Comparison of ENCODE assay signal across 8 mouse cellular contexts in the genomic region with DNA sequence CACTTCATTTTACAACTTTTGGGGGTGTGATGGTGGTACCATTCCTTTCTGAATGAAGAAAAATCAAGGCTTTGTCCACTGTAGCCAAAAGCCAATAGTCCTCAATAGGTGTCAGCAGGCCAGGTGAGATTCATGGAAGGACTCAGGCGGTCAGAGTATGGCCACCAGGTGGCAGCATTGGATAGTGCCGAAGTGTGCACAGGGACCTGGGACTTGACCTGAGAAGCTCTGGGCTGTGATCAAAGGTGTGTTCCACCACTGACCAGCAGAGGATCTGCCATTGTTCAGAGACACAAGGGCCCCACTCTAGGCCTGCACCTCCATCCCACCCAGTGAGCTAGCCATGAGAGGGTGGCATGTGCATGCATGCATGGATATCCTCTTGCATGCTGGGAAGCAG. TPM values are rescaled to one million over a fixed set of nuclear protein-coding genes. Genes with fewer than 3 reads are reported as not detected.
DNase-seq lines count a peak whose midpoint lies in the region; ATAC-seq and TF ChIP-seq lines count a peak whose summit lies in the region.

No protein-coding gene starts in this region.

- no peaks in the 10 kb centered on the region for H3K27me3 ChIP-seq in kidney, embryonic 14.5 days (ENCODE audit: control insufficient read depth, insufficient read depth, low read length)
- H3K27me3 ChIP-seq in limb, embryonic 13.5 days = no peaks in the 10 kb centered on the region; the same call in 1 of the 2 replicates
- H3K27me3 ChIP-seq in thymus, adult 2 months (ENCODE audit: control insufficient read depth, insufficient read depth, low read length) = no peaks in the 10 kb centered on the region

- no peak overlapping the region for H3K27ac ChIP-seq in kidney, embryonic 14.5 days (ENCODE audit: low read depth, low read length)
- no peak overlapping the region for H3K27ac ChIP-seq in limb, embryonic 13.5 days
- no peak overlapping the region for H3K27ac ChIP-seq in thymus, adult 2 months (ENCODE audit: control insufficient read depth, insufficient read depth, low read length)

- H3K9me3 ChIP-seq in kidney, embryonic 14.5 days (ENCODE audit: control insufficient read depth, low read length) = no peaks in the 10 kb centered on the region
- H3K9me3 ChIP-seq in limb, embryonic 13.5 days = no peaks in the 10 kb centered on the region

- no peak for TF ChIP-seq POLR2A in brain, embryonic 14.5 days (IDR thresholded peaks at IDR 0.05; ENCODE audit: borderline replicate concordance, extremely low read depth, insufficient read depth, insufficient read length, poor library complexity, severe bottlenecking)
- TF ChIP-seq POLR2A in thymus, adult 2 months (IDR thresholded peaks at IDR 0.05; ENCODE audit: control insufficient read depth, extremely low read depth, insufficient read depth, low read length, poor library complexity) = no peak

- peak; percentile 34 for DNase-seq in heart, adult 8-10 months (ENCODE audit: low spot score)
- DNase-seq in heart, adult 11 months = no peak
- DNase-seq in brain, embryonic 14.5 days (ENCODE audit: low read depth) = peak; percentile 51
- peak; percentile 64 for DNase-seq in forelimb bud, embryonic 11.5 days (ENCODE audit: low read depth, low spot score)
- DNase-seq in ovary, postnatal 36 days (ENCODE audit: low spot score) = peak; percentile 63
- DNase-seq in thymus, adult 2 months = peak; percentile 63

- H3K9ac ChIP-seq in kidney, embryonic 14.5 days (ENCODE audit: low read depth, low read length) = no peak overlapping the region
- H3K9ac ChIP-seq in limb, embryonic 13.5 days = no peak overlapping the region

- no peaks in the 10 kb centered on the region for H3K36me3 ChIP-seq in kidney, embryonic 14.5 days (ENCODE audit: control insufficient read depth, insufficient read depth, low read length)
- no peaks in the 10 kb centered on the region for H3K36me3 ChIP-seq in limb, embryonic 13.5 days
- H3K36me3 ChIP-seq in thymus, adult 2 months (ENCODE audit: control insufficient read depth, insufficient read depth, low read length) = no peaks in the 10 kb centered on the region

- ATAC-seq in kidney, embryonic 14.5 days (ENCODE audit: low FRiP score, low TSS enrichment) = peak; percentile 62; the same call in 1 of the 2 replicates
- ATAC-seq in limb, embryonic 13.5 days (ENCODE audit: low FRiP score, low read depth) = peak; percentile 51; the same call in 1 of the 2 replicates

- H3K4me2 ChIP-seq in kidney, embryonic 14.5 days (replicated peaks; ENCODE audit: low read depth, low read length) = no peak overlapping the region
- no peak overlapping the region for H3K4me2 ChIP-seq in limb, embryonic 13.5 days (replicated peaks)

- 9% methylated on average over 2 of the region's 2 CpGs for WGBS in kidney, embryonic 14.5 days
- WGBS in limb, embryonic 13.5 days = 4% methylated on average over 2 of the region's 2 CpGs
- WGBS in thymus, adult 2 months = 7% methylated on average over 2 of the region's 2 CpGs

- H3K4me3 ChIP-seq in kidney, embryonic 14.5 days (ENCODE audit: low read length) = no peak overlapping the region
- no peak overlapping the region for H3K4me3 ChIP-seq in limb, embryonic 13.5 days
- no peak overlapping the region for H3K4me3 ChIP-seq in thymus, adult 2 months (ENCODE audit: control insufficient read depth, insufficient read depth, low read length)

- TF ChIP-seq CTCF in brain, embryonic 14.5 days (IDR thresholded peaks at IDR 0.05; ENCODE audit: borderline replicate concordance, extremely low read depth, insufficient read depth, insufficient read length) = peak; percentile 72
- peak; percentile 80; the same call in 1 of the 2 replicates for TF ChIP-seq CTCF in thymus, adult 2 months (IDR thresholded peaks at IDR 0.05; ENCODE audit: borderline replicate concordance, control insufficient read depth, extremely low read depth, insufficient read depth, low read length, poor library complexity)

- H3K4me1 ChIP-seq in kidney, embryonic 14.5 days (ENCODE audit: control insufficient read depth, insufficient read depth, low read length) = no peaks in the 10 kb centered on the region
- H3K4me1 ChIP-seq in limb, embryonic 13.5 days = no peaks in the 10 kb centered on the region
- H3K4me1 ChIP-seq in thymus, adult 2 months (replicated peaks; ENCODE audit: control insufficient read depth, insufficient read depth, low read length) = no peaks in the 10 kb centered on the region

RNA-seq across cellular contexts. Expression of gene Tmem92, which starts 2.7 kb away (rescaled TPM):
- not detected for total RNA-seq in heart, adult 8-10 months (2022)
- polyA plus RNA-seq in brain, embryonic 14.5 days (2012; rRNA removed) = not detected in 2 replicates
- polyA plus RNA-seq in kidney, embryonic 14.5 days (2014; fragmentation: Nextera tagmentation; extraction: Ambion mirVana) = not detected in 2 replicates
- not detected in 2 replicates for polyA plus RNA-seq in limb, embryonic 13.5 days (2015; fragmentation: Nextera tagmentation; extraction: Ambion mirVana)
- polyA plus RNA-seq in thymus, adult 2 months (2012; rRNA removed) = 0.32 and 0.42 TPM in 2 replicates

RNA-seq across cellular contexts. Expression of gene Cdc34b, which starts 43.7 kb away (rescaled TPM):
- under 1 TPM; 0.52 to 0.97 (median 0.88) TPM for total RNA-seq in heart, adult 8-10 months (2022)
- 0.08 and 0.16 TPM in 2 replicates for polyA plus RNA-seq in brain, embryonic 14.5 days (2012; rRNA removed)
- not detected in 2 replicates for polyA plus RNA-seq in kidney, embryonic 14.5 days (2014; fragmentation: Nextera tagmentation; extraction: Ambion mirVana)
- 0.17 TPM in 1 of 2 replicates, not detected in the other for polyA plus RNA-seq in limb, embryonic 13.5 days (2015; fragmentation: Nextera tagmentation; extraction: Ambion mirVana)
- polyA plus RNA-seq in thymus, adult 2 months (2012; rRNA removed) = not detected in 2 replicates
